Mouse (Mus musculus) neural tube, embryonic 11.5 days (tissue): ENCODE results near the gene Abcc4. TPM values are rescaled to one million over a fixed set of nuclear protein-coding genes. Genes with fewer than 3 reads are reported as not detected.

Experiments used
- ATAC-seq: fragments of 200-750 bp; cut with Nextera tagmentation; 2 replicates; pipeline ENCODE4 v1.8.0; 2017; ENCODE audit warnings: moderate number of reproducible peaks, mild to moderate bottlenecking, moderate TSS enrichment, moderate library complexity; ENCODE audit not compliant: insufficient read depth, low FRiP score, low TSS enrichment
- DNase-seq: peaks from one replicate; pipeline ENCODE4 v3.0.0-alpha.2; 2015; ENCODE audit warnings: low spot score
- H3K27ac ChIP-seq: fragments of 300-500 bp; sonication (generic); 2 replicates; pipeline ENCODE4 v1.5.1; 2014; ENCODE audit warnings: low read depth, mild to moderate bottlenecking, low read length
- H3K27me3 ChIP-seq: fragments of 300-500 bp; sonication (generic); 2 replicates; pipeline ENCODE4 v1.6.1; 2014; ENCODE audit warnings: mild to moderate bottlenecking, low read length, mixed read lengths; ENCODE audit not compliant: control insufficient read depth, insufficient read depth
- H3K36me3 ChIP-seq: fragments of 300-500 bp; sonication (generic); 2 replicates; pipeline ENCODE4 v1.6.1; 2014; ENCODE audit warnings: mild to moderate bottlenecking, low read length, moderate library complexity, mixed read lengths; ENCODE audit not compliant: control insufficient read depth, insufficient read depth
- H3K4me1 ChIP-seq: fragments of 300-500 bp; sonication (generic); 2 replicates; pipeline ENCODE4 v1.6.1; 2014; ENCODE audit warnings: low read length, mixed read lengths; ENCODE audit not compliant: control insufficient read depth, insufficient read depth
- H3K4me2 ChIP-seq: fragments of 300-500 bp; sonication (generic); 2 replicates; pipeline ENCODE4 v1.6.1; 2014; ENCODE audit warnings: low read depth, mild to moderate bottlenecking, moderate library complexity
- H3K4me3 ChIP-seq: fragments of 300-500 bp; sonication (generic); 2 replicates; pipeline ENCODE4 v1.5.1; 2014; ENCODE audit warnings: low read depth, low read length
- H3K9ac ChIP-seq: fragments of 300-500 bp; sonication (generic); 2 replicates; pipeline ENCODE4 v1.6.1; 2014; ENCODE audit warnings: mild to moderate bottlenecking, low read length
- H3K9me3 ChIP-seq: fragments of 300-500 bp; sonication (generic); 2 replicates; pipeline ENCODE4 v1.6.1; 2016; ENCODE audit warnings: low read length; ENCODE audit not compliant: control insufficient read depth
- WGBS: fragments of 180-500 bp; shearing (Covaris S2); extraction: QIAGEN DNeasy Blood & Tissue Kit; methylation state at CpG from one replicate; pipeline ENCODE4 v1.1.7; 2014; 5-methylcytosine and 5-hydroxymethylcytosine counted together
- polyA plus RNA-seq: library from polyadenylated mRNA; unstranded; fragments of >200 nt; fragmentation: Nextera tagmentation; extraction: Ambion mirVana; gene quantifications from 2 replicates; pipeline ENCODE4 v1.2.1, GENCODE M21; 2014

The Abcc4 gene
- polyA plus RNA-seq, 1 experiment from 2014 or later = 3.3 TPM

DNA sequence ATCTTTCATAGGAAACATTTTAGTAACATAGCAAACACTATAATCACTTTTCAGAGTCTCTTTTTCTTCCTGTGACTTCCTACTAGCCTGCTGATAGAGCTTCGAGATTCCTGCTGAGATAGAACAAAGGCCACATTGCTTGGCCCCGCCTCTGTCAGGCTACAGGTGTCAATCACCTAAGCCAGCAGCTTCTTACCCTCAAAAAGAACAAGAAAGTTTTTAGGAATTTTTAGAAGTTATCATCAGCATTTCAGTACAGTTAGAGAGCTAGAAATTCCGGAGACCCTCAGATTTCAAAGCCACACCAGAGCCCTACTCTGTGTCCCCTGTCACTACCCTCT is 84.6 kb downstream of the Abcc4 start:
- H3K9ac ChIP-seq = no peak overlapping the region
- no peak for DNase-seq
- 68% methylated on average over 3 of the region's 3 CpGs for whole genome bisulfite sequencing
- no peaks in the 10 kb centered on the region for H3K27me3 ChIP-seq
- H3K36me3 ChIP-seq = no peaks in the 10 kb centered on the region
- H3K27ac ChIP-seq = no peak overlapping the region
- H3K4me2 ChIP-seq = no peak overlapping the region
- ATAC-seq = no peak
- no peak overlapping the region for H3K4me3 ChIP-seq
- H3K4me1 ChIP-seq = no peaks in the 10 kb centered on the region
- no peaks in the 10 kb centered on the region for H3K9me3 ChIP-seq

DNA sequence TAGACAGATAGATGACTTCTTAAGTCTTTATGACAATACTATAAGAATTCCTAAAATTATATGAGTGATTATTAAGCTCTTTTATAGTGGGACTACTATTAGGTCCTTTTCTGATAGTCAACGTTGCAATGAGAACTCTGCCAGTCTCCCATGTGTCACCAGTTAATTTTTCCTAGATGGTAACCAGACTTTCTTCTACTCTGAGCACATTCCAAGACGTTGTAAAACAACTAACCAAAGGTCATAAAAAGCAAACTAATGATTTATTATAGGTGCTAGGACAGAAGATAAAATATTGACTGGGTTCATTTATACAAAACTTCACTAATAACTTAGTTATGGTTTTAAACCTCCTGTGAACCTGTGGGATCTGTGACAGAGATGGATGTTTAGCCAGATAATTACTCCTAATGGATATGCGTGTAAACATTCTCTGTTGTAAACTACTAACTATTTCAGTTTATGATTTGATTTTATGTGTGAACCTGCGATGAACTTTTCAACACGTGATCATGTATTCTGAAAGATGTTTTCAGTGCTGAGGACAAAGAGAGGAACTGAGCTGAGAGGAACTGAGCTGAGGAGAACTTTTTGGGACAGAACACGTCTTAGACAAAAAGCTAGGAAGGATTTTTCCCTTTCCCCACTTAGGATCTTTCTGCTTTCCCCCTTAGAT is 85.1 kb downstream of the Abcc4 start:
- no peak for ATAC-seq
- Histone ChIP-seq H3K4me2 (no peak overlapping the region), H3K27ac (no peak overlapping the region), H3K9me3 (no peaks in the 10 kb centered on the region), H3K9ac (no peak overlapping the region), H3K36me3 (no peaks in the 10 kb centered on the region), H3K4me1 (no peaks in the 10 kb centered on the region), H3K4me3 (no peak overlapping the region), H3K27me3 (no peaks in the 10 kb centered on the region)
- 67% methylated on average over 6 of the region's 6 CpGs for WGBS
- DNase-seq = no peak

DNA sequence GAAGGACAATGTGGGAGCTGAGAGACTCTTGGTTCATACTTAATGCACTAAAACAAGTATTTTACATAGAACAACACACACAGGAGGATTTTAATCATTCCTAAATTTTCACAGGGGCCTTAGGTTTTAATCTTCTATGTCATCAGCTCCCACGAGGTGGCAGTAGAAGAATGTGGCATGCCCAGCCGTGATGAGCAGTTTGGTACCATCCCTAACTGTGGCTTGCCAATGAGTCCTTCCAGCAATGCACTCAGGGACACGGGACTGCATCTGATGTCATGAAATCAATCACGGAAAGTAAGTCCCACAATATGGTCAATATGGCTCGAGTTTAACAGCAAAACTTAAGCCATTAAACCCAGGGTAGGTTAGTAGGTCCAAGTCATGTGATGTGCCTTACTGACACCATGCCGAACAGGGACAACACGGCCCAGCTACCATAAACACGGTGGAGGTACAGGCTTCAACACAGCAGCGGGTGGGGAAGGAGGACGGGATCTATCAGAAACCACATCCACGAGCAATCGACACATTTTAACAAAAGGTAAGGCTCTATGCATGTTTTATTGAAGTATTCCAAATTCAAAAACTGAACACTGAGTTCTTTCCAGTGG is 89.2 kb downstream of the Abcc4 start:
- DNase-seq (peak; percentile 46), ATAC-seq (no peak; the same call in 1 of the 2 replicates)
- WGBS = 75% methylated on average over 12 of the region's 12 CpGs
- no peaks in the 10 kb centered on the region for H3K36me3 ChIP-seq
- H3K27ac ChIP-seq = no peak overlapping the region
- no peak overlapping the region for H3K4me3 ChIP-seq
- H3K9me3 ChIP-seq = no peaks in the 10 kb centered on the region
- H3K9ac ChIP-seq = no peak overlapping the region
- H3K27me3 ChIP-seq = no peaks in the 10 kb centered on the region
- no peaks in the 10 kb centered on the region for H3K4me1 ChIP-seq
- no peak overlapping the region for H3K4me2 ChIP-seq

DNA sequence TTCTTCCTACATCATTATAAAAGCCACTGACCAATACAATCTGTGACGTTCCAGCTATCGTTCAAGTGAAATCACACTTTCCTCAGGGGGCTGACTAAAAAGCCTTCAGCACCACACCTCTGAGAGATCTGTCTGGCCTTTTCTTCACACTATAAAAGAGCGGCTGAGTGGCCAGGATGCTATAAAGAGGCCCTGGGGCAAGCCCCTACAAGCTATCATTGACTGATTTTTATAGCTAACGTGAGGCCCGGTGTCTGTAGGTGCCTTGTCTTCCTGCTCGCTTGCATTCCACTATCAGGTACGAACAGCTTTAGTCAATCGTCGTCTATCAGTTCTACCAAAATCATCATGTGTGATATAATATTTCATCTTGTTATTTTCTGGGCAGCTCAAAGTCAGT is 92.3 kb downstream of the Abcc4 start:
- H3K27me3 ChIP-seq = no peaks in the 10 kb centered on the region
- no peak overlapping the region for H3K4me3 ChIP-seq
- no peaks in the 10 kb centered on the region for H3K36me3 ChIP-seq
- no peak for ATAC-seq
- H3K4me1 ChIP-seq = no peaks in the 10 kb centered on the region
- no peak overlapping the region for H3K27ac ChIP-seq
- no peak for DNase-seq
- no peak overlapping the region for H3K9ac ChIP-seq
- 41% methylated on average over 9 of the region's 9 CpGs for WGBS
- no peak overlapping the region for H3K4me2 ChIP-seq
- H3K9me3 ChIP-seq = no peaks in the 10 kb centered on the region

DNA sequence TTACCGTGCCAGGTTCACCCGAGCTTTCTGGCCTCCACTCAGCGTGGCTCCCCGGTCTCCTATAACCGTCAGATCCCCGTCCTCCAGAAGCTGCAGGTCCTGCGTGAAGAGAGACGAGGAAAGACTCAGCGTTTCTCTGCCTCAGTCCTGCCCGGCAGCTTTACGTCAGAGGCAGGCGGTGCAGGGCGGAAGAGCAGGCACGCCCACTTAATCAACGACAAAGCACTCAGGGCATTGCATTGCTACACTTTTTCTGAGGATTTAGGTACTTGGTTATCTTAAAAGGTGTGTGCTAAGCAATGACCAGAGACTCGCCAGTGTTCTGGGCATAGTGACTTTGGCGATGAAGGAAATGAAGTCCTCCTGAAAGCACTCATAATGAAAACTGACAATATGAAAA is 94.3 kb downstream of the Abcc4 start:
- DNase-seq = no peak
- Histone ChIP-seq H3K27ac (no peak overlapping the region), H3K36me3 (no peaks in the 10 kb centered on the region), H3K4me1 (no peaks in the 10 kb centered on the region), H3K4me3 (no peak overlapping the region), H3K27me3 (no peaks in the 10 kb centered on the region), H3K9ac (no peak overlapping the region), H3K4me2 (no peak overlapping the region), H3K9me3 (no peaks in the 10 kb centered on the region)
- no peak for ATAC-seq
- WGBS = 78% methylated on average over 17 of the region's 17 CpGs

DNA sequence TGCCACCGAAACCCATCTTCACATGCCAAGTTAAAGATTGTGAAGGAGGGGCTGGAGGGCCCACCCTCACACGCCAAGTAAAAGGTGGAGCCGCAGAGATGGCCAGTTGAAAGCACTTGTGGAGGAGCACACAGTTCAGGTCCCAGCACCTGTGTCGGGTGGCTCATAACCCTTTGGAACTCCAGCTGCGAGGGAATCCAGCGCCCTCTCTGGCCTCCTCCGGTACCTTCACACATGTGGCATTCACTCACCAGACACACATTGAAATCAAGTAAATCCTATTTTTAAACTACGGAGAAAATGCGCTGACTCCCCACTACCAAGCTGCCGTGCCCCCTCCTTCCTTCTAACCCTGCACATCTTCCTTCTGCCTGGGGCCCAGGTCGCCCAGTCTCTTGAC is 95.2 kb downstream of the Abcc4 start:
- no peaks in the 10 kb centered on the region for H3K9me3 ChIP-seq
- H3K9ac ChIP-seq = no peak overlapping the region
- H3K27me3 ChIP-seq = no peaks in the 10 kb centered on the region
- no peaks in the 10 kb centered on the region for H3K4me1 ChIP-seq
- H3K36me3 ChIP-seq = no peaks in the 10 kb centered on the region
- no peak overlapping the region for H3K4me3 ChIP-seq
- no peak overlapping the region for H3K4me2 ChIP-seq
- ATAC-seq = no peak
- 96% methylated on average over 11 of the region's 11 CpGs for WGBS
- no peak overlapping the region for H3K27ac ChIP-seq
- no peak for DNase-seq

DNA sequence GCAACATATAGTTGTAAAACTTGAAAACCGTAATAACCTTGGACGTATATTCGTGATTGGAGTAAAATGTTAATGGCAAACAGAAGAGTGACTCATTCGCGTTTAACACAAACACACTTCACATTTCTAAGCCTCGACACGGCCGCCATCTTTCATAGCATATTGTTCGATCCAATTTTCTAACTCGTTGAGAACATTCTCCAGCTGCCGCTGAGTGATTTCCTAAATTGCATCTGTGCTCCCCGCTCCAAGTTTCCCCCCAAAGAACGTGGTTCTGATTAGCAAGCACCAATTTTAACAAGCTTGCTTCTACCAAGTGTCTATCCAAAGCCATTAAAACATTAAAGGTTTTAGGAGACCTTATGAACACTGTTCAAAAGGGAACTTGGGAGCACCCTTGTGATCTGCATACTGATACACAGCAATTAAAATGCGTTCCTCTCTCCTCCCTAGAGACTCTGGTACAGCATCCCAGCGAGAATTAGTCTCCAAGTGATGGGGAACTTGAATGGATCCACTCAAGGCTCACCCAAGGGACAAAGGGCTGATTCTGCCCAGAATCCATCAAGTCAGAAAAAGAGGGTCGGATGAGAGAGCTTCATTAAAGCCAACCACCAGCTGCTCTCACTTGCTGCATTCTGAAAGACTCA is 97.1 kb downstream of the Abcc4 start:
- Histone ChIP-seq H3K4me2 (no peak overlapping the region), H3K4me1 (no peaks in the 10 kb centered on the region), H3K9me3 (no peaks in the 10 kb centered on the region), H3K27me3 (no peaks in the 10 kb centered on the region), H3K27ac (no peak overlapping the region), H3K4me3 (no peak overlapping the region), H3K9ac (no peak overlapping the region), H3K36me3 (no peaks in the 10 kb centered on the region)
- no peak for ATAC-seq
- DNase-seq = no peak
- WGBS = 87% methylated on average over 16 of the region's 16 CpGs

DNA sequence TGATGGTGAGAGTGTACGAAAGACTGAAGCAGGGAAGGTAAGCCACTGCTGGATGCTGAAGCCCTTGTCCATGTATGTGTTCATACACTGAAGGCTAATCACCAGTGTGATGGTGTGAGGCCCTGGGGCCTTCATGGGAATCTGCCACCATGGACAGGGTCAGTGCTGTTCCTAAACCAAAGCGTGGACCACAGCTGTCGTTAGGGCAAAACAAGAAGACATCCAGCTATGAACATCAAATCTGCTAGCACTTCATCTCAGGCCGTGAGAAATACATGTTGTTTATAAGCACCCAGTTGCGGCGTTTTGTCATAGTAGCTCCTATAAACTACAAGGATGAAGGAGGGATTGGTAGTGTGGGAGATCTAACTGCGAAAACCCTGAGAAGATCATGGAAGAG is 97.7 kb downstream of the Abcc4 start:
- Histone ChIP-seq H3K27me3 (no peaks in the 10 kb centered on the region), H3K4me1 (no peaks in the 10 kb centered on the region), H3K4me3 (no peak overlapping the region), H3K9ac (no peak overlapping the region), H3K9me3 (no peaks in the 10 kb centered on the region), H3K27ac (no peak overlapping the region), H3K36me3 (no peaks in the 10 kb centered on the region), H3K4me2 (no peak overlapping the region)
- 92% methylated on average over 7 of the region's 7 CpGs for WGBS
- DNase-seq (no peak), ATAC-seq (no peak)

DNA sequence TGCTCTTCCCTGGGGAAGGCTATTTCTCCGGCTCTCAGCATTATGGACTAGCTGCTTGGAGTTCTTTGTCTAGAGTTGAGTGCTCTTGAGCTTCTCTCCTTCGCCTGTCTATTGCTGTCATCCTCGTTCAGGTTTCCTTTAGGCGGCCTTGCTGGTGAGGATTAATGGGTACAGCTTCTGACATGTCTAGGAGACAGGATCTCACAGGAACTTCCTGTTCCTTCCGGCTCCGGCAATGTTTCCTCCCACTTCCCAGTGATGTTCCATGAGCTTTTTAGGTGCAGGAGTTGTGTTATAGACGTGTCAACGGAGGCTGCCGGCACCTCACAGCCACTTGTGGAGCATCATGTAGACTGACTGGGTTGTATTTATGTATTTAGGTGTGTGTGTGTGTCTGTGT is 99.5 kb downstream of the Abcc4 start:
- Histone ChIP-seq H3K9ac (no peak overlapping the region), H3K9me3 (no peaks in the 10 kb centered on the region), H3K27me3 (no peaks in the 10 kb centered on the region), H3K27ac (no peak overlapping the region), H3K4me2 (no peak overlapping the region), H3K4me3 (no peak overlapping the region), H3K4me1 (no peaks in the 10 kb centered on the region), H3K36me3 (no peaks in the 10 kb centered on the region)
- DNase-seq (no peak), ATAC-seq (no peak)
- 90% methylated on average over 9 of the region's 9 CpGs for WGBS
